Mouse (Mus musculus) small intestine, adult 2 months (tissue): ENCODE results near the gene Nuak1. TPM values are rescaled to one million over a fixed set of nuclear protein-coding genes. Genes with fewer than 3 reads are reported as not detected.

ENCODE experiments used
- H3K27ac ChIP-seq: fragments of 200-500 bp; 2 replicates; pipeline ENCODE4 v1.5.1; 2012; ENCODE audit warnings: low read depth, low read length, control low read depth, inconsistent platforms; ENCODE audit not compliant: insufficient read depth
- H3K27me3 ChIP-seq: fragments of 200-500 bp; 2 replicates; pipeline ENCODE4 v1.6.1; 2012; ENCODE audit warnings: mild to moderate bottlenecking, moderate library complexity, low read length, inconsistent platforms; ENCODE audit not compliant: control insufficient read depth, insufficient read depth
- H3K36me3 ChIP-seq: fragments of 200-500 bp; 2 replicates; pipeline ENCODE4 v1.6.1; 2012; ENCODE audit warnings: mild to moderate bottlenecking, low read length, control low read depth, inconsistent platforms; ENCODE audit not compliant: control insufficient read depth, insufficient read depth
- H3K4me1 ChIP-seq: fragments of 200-500 bp; 2 replicates; pipeline ENCODE4 v1.6.1; 2012; ENCODE audit warnings: low read length, inconsistent platforms, mixed read lengths; ENCODE audit not compliant: control insufficient read depth, insufficient read depth, insufficient read length
- H3K4me3 ChIP-seq: fragments of 200-500 bp; 2 replicates; pipeline ENCODE4 v1.5.1; 2012; ENCODE audit warnings: low read depth, mild to moderate bottlenecking, control low read depth, inconsistent platforms, low read length, moderate library complexity
- CTCF ChIP-seq: fragments of 200-500 bp; IDR thresholded peaks from 2 replicates; pipeline ENCODE4 v1.5.1; 2012; ENCODE audit warnings: low read depth, mild to moderate bottlenecking, control low read depth, inconsistent platforms, low read length, moderate library complexity, mixed read lengths; ENCODE audit not compliant: insufficient replicate concordance, insufficient read length; ENCODE audit errors: extremely low read depth
- POLR2A ChIP-seq: fragments of 200-500 bp; IDR thresholded peaks from 2 replicates; pipeline ENCODE4 v1.6.1; 2012; ENCODE audit warnings: low read depth, mild to moderate bottlenecking, control low read depth, inconsistent platforms, low read length, moderate library complexity
- WGBS: fragments of 180-500 bp; shearing (Covaris S2); methylation state at CpG from one replicate; pipeline ENCODE4 v1.1.7; 2018; 5-methylcytosine and 5-hydroxymethylcytosine counted together
- polyA plus RNA-seq: library from polyadenylated mRNA; depleted of rRNA; stranded (reverse); fragments of >200 nt; gene quantifications from 2 replicates; pipeline ENCODE4 v1.2.3, GENCODE M21; 2012

The Nuak1 gene
- polyA plus RNA-seq, 1 experiment, result 2.7 TPM

GRCm38 (mm10) chr10:84386625-84387242, 53.7 kb downstream of the Nuak1 start:
- Histone ChIP-seq H3K36me3 (no peaks in the 10 kb centered on the region), H3K27ac (no peak overlapping the region), H3K4me1 (peaks cover 5% of the 10 kb centered on the region; the same call in 1 of the 2 replicates), H3K4me3 (no peak overlapping the region), H3K27me3 (no peaks in the 10 kb centered on the region)
- 78% methylated on average over 13 of the region's 13 CpGs for WGBS
- TF ChIP-seq CTCF, result no peak
- TF ChIP-seq POLR2A, result no peak

- no peaks in the 10 kb centered on the region for H3K36me3 ChIP-seq
- H3K4me1 ChIP-seq, result peaks cover 7% of the 10 kb centered on the region; the same call in 1 of the 2 replicates
- H3K27ac ChIP-seq, result no peak overlapping the region
- 75% methylated on average over 3 of the region's 3 CpGs for WGBS
- H3K4me3 ChIP-seq, result no peak overlapping the region
- no peaks in the 10 kb centered on the region for H3K27me3 ChIP-seq
- TF ChIP-seq CTCF (no peak), POLR2A (no peak)
Measured at GRCm38 (mm10) chr10:84386214-84386613, 54.2 kb downstream of the Nuak1 start.

GRCm38 (mm10) chr10:84384761-84385160, 55.6 kb downstream of the Nuak1 start:
- Histone ChIP-seq H3K36me3 (no peaks in the 10 kb centered on the region), H3K27me3 (no peaks in the 10 kb centered on the region), H3K27ac (no peak overlapping the region), H3K4me3 (no peak overlapping the region), H3K4me1 (peaks cover 7% of the 10 kb centered on the region; the same call in 1 of the 2 replicates)
- TF ChIP-seq POLR2A (no peak), CTCF (no peak)
- WGBS, result 94% methylated on average over 9 of the region's 9 CpGs

GRCm38 (mm10) chr10:84382900-84383883, 57.2 kb downstream of the Nuak1 start:
- 41% methylated on average over 17 of the region's 17 CpGs for WGBS
- no peak overlapping the region for H3K4me3 ChIP-seq
- no peaks in the 10 kb centered on the region for H3K36me3 ChIP-seq
- no peaks in the 10 kb centered on the region for H3K27me3 ChIP-seq
- TF ChIP-seq POLR2A (no peak), CTCF (no peak)
- peaks cover 2% of the 10 kb centered on the region; the same call in 1 of the 2 replicates for H3K4me1 ChIP-seq
- no peak overlapping the region for H3K27ac ChIP-seq

- H3K36me3 ChIP-seq, result no peaks in the 10 kb centered on the region
- H3K4me3 ChIP-seq, result no peak overlapping the region
- H3K4me1 ChIP-seq, result peaks cover 3% of the 10 kb centered on the region; the same call in 1 of the 2 replicates
- H3K27ac ChIP-seq, result no peak overlapping the region
- 78% methylated on average over 2 of the region's 2 CpGs for WGBS
- TF ChIP-seq CTCF (no peak), POLR2A (no peak)
- no peaks in the 10 kb centered on the region for H3K27me3 ChIP-seq
Measured at GRCm38 (mm10) chr10:84381276-84381798, 59.1 kb downstream of the Nuak1 start.

GRCm38 (mm10) chr10:84379366-84379765, 61.0 kb downstream of the Nuak1 start:
- 63% methylated on average over 1 of the region's 1 CpGs for WGBS
- no peaks in the 10 kb centered on the region for H3K27me3 ChIP-seq
- no peak overlapping the region for H3K4me3 ChIP-seq
- TF ChIP-seq POLR2A (no peak), CTCF (no peak)
- no peaks in the 10 kb centered on the region for H3K36me3 ChIP-seq
- H3K4me1 ChIP-seq, result peaks cover 4% of the 10 kb centered on the region; the same call in 1 of the 2 replicates
- H3K27ac ChIP-seq, result no peak overlapping the region
